Mouse (Mus musculus): ENCODE data around the gene Enthd1.

DNA sequence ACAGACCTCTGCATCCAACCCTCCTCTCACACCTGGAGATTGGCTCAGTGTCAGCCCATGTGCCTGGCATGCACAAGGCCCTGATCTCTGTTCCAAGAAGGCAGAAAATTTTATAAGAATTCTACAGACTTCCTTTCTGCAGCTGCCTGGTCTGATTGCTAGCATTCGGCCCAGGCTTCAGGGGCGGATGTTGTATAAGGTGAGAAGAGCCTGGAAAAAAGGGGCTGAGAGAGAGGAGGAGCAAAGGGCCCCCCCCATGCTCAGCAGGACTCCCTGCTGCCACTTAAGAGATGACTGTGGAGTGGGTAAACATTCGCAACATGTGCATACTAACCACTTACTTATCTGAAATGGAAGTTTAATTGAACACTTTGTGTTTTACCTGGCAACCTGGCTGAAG lies 43.0 kb upstream of the Enthd1 start:
- TF ChIP-seq GATA1 (IDR thresholded peaks at IDR 0.05; ENCODE audit: borderline replicate concordance, low read length) (no peak), FLI1 (IDR thresholded peaks at IDR 0.05; ENCODE audit: low read length) (no peak)
